Mouse (Mus musculus): ENCODE data around the gene Mst1. TPM values are rescaled to one million over a fixed set of nuclear protein-coding genes. Genes with fewer than 3 reads are reported as not detected.

Gene Mst1
- polyA plus RNA-seq, 1 experiment, result not detected

GRCm38 (mm10) chr9:108053665-108054225, 26.5 kb upstream of the Mst1 start:
- H3K4me1 ChIP-seq (ENCODE audit: control insufficient read depth, insufficient read depth, insufficient read length, low read length), result peaks cover 13% of the 10 kb centered on the region
- H3K4me3 ChIP-seq (ENCODE audit: insufficient read depth, low read depth, low read length), result no peak overlapping the region
- no peak overlapping the region for H3K27ac ChIP-seq (replicated peaks; ENCODE audit: low read depth, low read length)

GRCm38 (mm10) chr9:108054331-108055040, 25.8 kb upstream of the Mst1 start:
- Histone ChIP-seq H3K4me3 (ENCODE audit: insufficient read depth, low read depth, low read length) (no peak overlapping the region), H3K27ac (replicated peaks; ENCODE audit: low read depth, low read length) (no peak overlapping the region)

GRCm38 (mm10) chr9:108055061-108055460, 25.2 kb upstream of the Mst1 start:
- Histone ChIP-seq H3K4me1 (ENCODE audit: control insufficient read depth, insufficient read depth, insufficient read length, low read length) (peaks cover 13% of the 10 kb centered on the region), H3K4me3 (ENCODE audit: insufficient read depth, low read depth, low read length) (no peak overlapping the region), H3K27ac (replicated peaks; ENCODE audit: low read depth, low read length) (no peak overlapping the region)

More at GRCm38 (mm10) chr9:108054331-108055040, 25.8 kb upstream of the Mst1 start:
- peaks cover 13% of the 10 kb centered on the region for H3K4me1 ChIP-seq (ENCODE audit: control insufficient read depth, insufficient read depth, insufficient read length, low read length)

- Histone ChIP-seq H3K4me3 (ENCODE audit: insufficient read depth, low read depth, low read length) (no peak overlapping the region), H3K4me1 (ENCODE audit: control insufficient read depth, insufficient read depth, insufficient read length, low read length) (peaks cover 13% of the 10 kb centered on the region), H3K27ac (replicated peaks; ENCODE audit: low read depth, low read length) (no peak overlapping the region)
Measured at GRCm38 (mm10) chr9:108055661-108056237, 24.5 kb upstream of the Mst1 start.

- H3K4me1 ChIP-seq (ENCODE audit: control insufficient read depth, insufficient read depth, insufficient read length, low read length), result peaks cover 13% of the 10 kb centered on the region
- H3K27ac ChIP-seq (replicated peaks; ENCODE audit: low read depth, low read length), result peak overlapping the region; percentile 64
- no peak overlapping the region for H3K4me3 ChIP-seq (ENCODE audit: insufficient read depth, low read depth, low read length)
Measured at GRCm38 (mm10) chr9:108056361-108057261, 23.6 kb upstream of the Mst1 start.

- Histone ChIP-seq H3K4me1 (ENCODE audit: control insufficient read depth, insufficient read depth, insufficient read length, low read length) (peaks cover 13% of the 10 kb centered on the region), H3K27ac (replicated peaks; ENCODE audit: low read depth, low read length) (peak overlapping the region; percentile 64)
Measured at GRCm38 (mm10) chr9:108057262-108057562, 23.0 kb upstream of the Mst1 start.

GRCm38 (mm10) chr9:108058291-108058690, 21.9 kb upstream of the Mst1 start:
- H3K4me1 ChIP-seq (ENCODE audit: control insufficient read depth, insufficient read depth, insufficient read length, low read length), result peaks cover 10% of the 10 kb centered on the region
- no peak overlapping the region for H3K4me3 ChIP-seq (ENCODE audit: insufficient read depth, low read depth, low read length)
- no peak overlapping the region for H3K27ac ChIP-seq (replicated peaks; ENCODE audit: low read depth, low read length)

More at GRCm38 (mm10) chr9:108057262-108057562, 23.0 kb upstream of the Mst1 start:
- no peak overlapping the region for H3K4me3 ChIP-seq (ENCODE audit: insufficient read depth, low read depth, low read length)

- Histone ChIP-seq H3K4me1 (ENCODE audit: control insufficient read depth, insufficient read depth, insufficient read length, low read length) (0 out of 2 replicates have a peak, but pooled peaks cover 4% of the 10 kb centered on the region), H3K27ac (replicated peaks; ENCODE audit: low read depth, low read length) (no peak overlapping the region), H3K4me3 (ENCODE audit: insufficient read depth, low read depth, low read length) (no peak overlapping the region)
Measured at GRCm38 (mm10) chr9:108062142-108062541, 18.1 kb upstream of the Mst1 start.

GRCm38 (mm10) chr9:108063361-108063760, 16.9 kb upstream of the Mst1 start:
- H3K4me1 ChIP-seq (ENCODE audit: control insufficient read depth, insufficient read depth, insufficient read length, low read length), result no peaks in the 10 kb centered on the region
- H3K27ac ChIP-seq (replicated peaks; ENCODE audit: low read depth, low read length), result no peak overlapping the region
- no peak overlapping the region for H3K4me3 ChIP-seq (ENCODE audit: insufficient read depth, low read depth, low read length)

- no peak overlapping the region for H3K4me3 ChIP-seq (ENCODE audit: insufficient read depth, low read depth, low read length)
- H3K27ac ChIP-seq (replicated peaks; ENCODE audit: low read depth, low read length), result no peak overlapping the region
- H3K4me1 ChIP-seq (ENCODE audit: control insufficient read depth, insufficient read depth, insufficient read length, low read length), result no peaks in the 10 kb centered on the region
Measured at GRCm38 (mm10) chr9:108065491-108066011, 14.7 kb upstream of the Mst1 start.

- Histone ChIP-seq H3K4me1 (ENCODE audit: control insufficient read depth, insufficient read depth, insufficient read length, low read length) (no peaks in the 10 kb centered on the region), H3K27ac (replicated peaks; ENCODE audit: low read depth, low read length) (no peak overlapping the region), H3K4me3 (ENCODE audit: insufficient read depth, low read depth, low read length) (no peak overlapping the region)
Measured at GRCm38 (mm10) chr9:108067199-108067598, 13.0 kb upstream of the Mst1 start.

- Histone ChIP-seq H3K4me3 (ENCODE audit: insufficient read depth, low read depth, low read length) (no peak overlapping the region), H3K4me1 (ENCODE audit: control insufficient read depth, insufficient read depth, insufficient read length, low read length) (no peaks in the 10 kb centered on the region), H3K27ac (replicated peaks; ENCODE audit: low read depth, low read length) (no peak overlapping the region)
Measured at GRCm38 (mm10) chr9:108067900-108068299, 12.3 kb upstream of the Mst1 start.

- Histone ChIP-seq H3K4me1 (ENCODE audit: control insufficient read depth, insufficient read depth, insufficient read length, low read length) (no peaks in the 10 kb centered on the region), H3K27ac (replicated peaks; ENCODE audit: low read depth, low read length) (no peak overlapping the region), H3K4me3 (ENCODE audit: insufficient read depth, low read depth, low read length) (no peak overlapping the region)
Measured at GRCm38 (mm10) chr9:108069007-108069406, 11.2 kb upstream of the Mst1 start.

GRCm38 (mm10) chr9:108069529-108069928, 10.7 kb upstream of the Mst1 start:
- H3K4me3 ChIP-seq (ENCODE audit: insufficient read depth, low read depth, low read length), result no peak overlapping the region
- no peak overlapping the region for H3K27ac ChIP-seq (replicated peaks; ENCODE audit: low read depth, low read length)
- no peaks in the 10 kb centered on the region for H3K4me1 ChIP-seq (ENCODE audit: control insufficient read depth, insufficient read depth, insufficient read length, low read length)

- no peak overlapping the region for H3K4me3 ChIP-seq (ENCODE audit: insufficient read depth, low read depth, low read length)
- H3K4me1 ChIP-seq (ENCODE audit: control insufficient read depth, insufficient read depth, insufficient read length, low read length), result no peaks in the 10 kb centered on the region
- H3K27ac ChIP-seq (replicated peaks; ENCODE audit: low read depth, low read length), result no peak overlapping the region
Measured at GRCm38 (mm10) chr9:108071801-108072200, 8.4 kb upstream of the Mst1 start.
